8 mouse cellular contexts compared by ENCODE assay signal in the genomic region with DNA sequence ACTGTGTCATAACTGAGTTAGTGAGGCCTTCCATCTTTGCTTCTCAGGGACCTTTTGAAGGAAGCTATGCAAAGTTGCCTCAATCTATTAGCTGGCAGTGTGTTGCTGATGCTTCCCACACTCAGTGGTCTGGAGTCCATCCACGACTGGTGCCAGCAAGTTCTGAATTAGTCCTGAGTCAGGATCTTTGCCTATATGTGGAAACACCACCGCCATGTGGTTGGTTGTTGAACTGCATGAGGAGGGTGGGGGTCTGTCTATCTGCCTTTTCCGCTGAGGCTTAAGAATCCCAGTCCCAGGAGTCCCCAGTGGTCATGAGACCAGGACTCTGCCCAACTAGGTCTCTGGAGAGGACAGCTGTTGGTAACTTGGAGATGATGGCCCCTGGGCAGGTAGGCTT. TPM values are rescaled to one million over a fixed set of nuclear protein-coding genes. Genes with fewer than 3 reads are reported as not detected.
DNase-seq lines count a peak whose midpoint lies in the region; ATAC-seq and TF ChIP-seq lines count a peak whose summit lies in the region.

No protein-coding gene starts in this region.

- no peaks in the 10 kb centered on the region for H3K27me3 ChIP-seq in cerebellum, adult 2 months (ENCODE audit: control insufficient read depth, insufficient read depth, low read length)
- no peaks in the 10 kb centered on the region for H3K27me3 ChIP-seq in spleen, adult 2 months (ENCODE audit: control insufficient read depth, insufficient read depth, low read length)

- no peak for TF ChIP-seq POLR2A in cerebellum, adult 2 months (IDR thresholded peaks at IDR 0.05; ENCODE audit: borderline replicate concordance, insufficient read depth, low read length)
- TF ChIP-seq POLR2A in spleen, adult 2 months (IDR thresholded peaks at IDR 0.05; ENCODE audit: low read depth, low read length) = no peak

- ATAC-seq in erythroblast, adult 5-6 weeks (replicated peaks; ENCODE audit: low FRiP score, poor library complexity, severe bottlenecking) = peak; percentile 46; the same call in 1 of the 2 replicates

- 21% methylated on average over 3 of the region's 3 CpGs for WGBS in cerebellum, adult 2 months
- WGBS in spleen, adult 2 months = 33% methylated on average over 3 of the region's 3 CpGs

- H3K27ac ChIP-seq in cerebellum, adult 2 months (ENCODE audit: insufficient read depth, low read length) = no peak overlapping the region
- H3K27ac ChIP-seq in spleen, adult 2 months (ENCODE audit: insufficient read depth, low read length) = no peak overlapping the region

- peaks cover 6% of the 10 kb centered on the region for H3K4me1 ChIP-seq in cerebellum, adult 2 months (ENCODE audit: control insufficient read depth, insufficient read depth, low read length)
- no peaks in the 10 kb centered on the region for H3K4me1 ChIP-seq in spleen, adult 2 months (ENCODE audit: control insufficient read depth, insufficient read depth, insufficient read length)

- H3K4me3 ChIP-seq in cerebellum, adult 2 months (replicated peaks; ENCODE audit: insufficient read depth, low read depth, low read length) = no peak overlapping the region
- H3K4me3 ChIP-seq in spleen, adult 2 months (ENCODE audit: extremely low read depth, insufficient read depth, insufficient read length) = no peak overlapping the region

- peak; percentile 50; the same call in 1 of the 2 replicates for TF ChIP-seq CTCF in cerebellum, adult 2 months (IDR thresholded peaks at IDR 0.05; ENCODE audit: borderline replicate concordance, insufficient read depth, low read depth, low read length)
- TF ChIP-seq CTCF in spleen, adult 2 months (IDR thresholded peaks at IDR 0.05; ENCODE audit: extremely low read depth, insufficient read depth, insufficient read length, insufficient replicate concordance) = peak; percentile 42; the same call in 1 of the 2 replicates

- no peaks in the 10 kb centered on the region for H3K36me3 ChIP-seq in spleen, adult 2 months (ENCODE audit: control insufficient read depth, insufficient read depth, low read length)

- DNase-seq in cerebellum, adult 2 months = no peak
- DNase-seq in cerebellum, adult 9-11 months = no peak
- peak in 1 of 2 experiments; percentile 31 for DNase-seq in spleen, adult 2 months (ENCODE audit: low read depth in 1 of 2, low spot score in 2 of 2)
- DNase-seq in spleen, postnatal 36 days (ENCODE audit: low spot score in 2 of 2) = no peak
- peak; percentile 82 for DNase-seq in kidney, postnatal 10 days
- DNase-seq in lung, postnatal 14 days = peak; percentile 79
- peak; percentile 75 for DNase-seq in thymus, postnatal 14 days

RNA-seq across cellular contexts. Expression of a gene that starts 9.8 kb away (rescaled TPM):
- polyA plus RNA-seq in cerebellum, adult 2 months (2012; rRNA removed) = 87.1 and 93.0 TPM in 2 replicates
- 167 and 196 TPM in 2 replicates for polyA plus RNA-seq in spleen, adult 2 months (2012; rRNA removed)
- 7.5 TPM in 1 of 2 replicates, not detected in the other for total RNA-seq in erythroblast, adult 5-6 weeks (2015; ENCODE audit: low replicate concordance)
- 4.9 and 8.2 TPM in 2 replicates for total RNA-seq in erythroblast, adult 5-6 weeks (2017; ENCODE audit: low replicate concordance)

RNA-seq across cellular contexts. Expression of a gene that starts 16.4 kb away (rescaled TPM):
- polyA plus RNA-seq in cerebellum, adult 2 months (2012; rRNA removed) = not detected in 2 replicates
- not detected in 2 replicates for polyA plus RNA-seq in spleen, adult 2 months (2012; rRNA removed)
- not detected in 2 replicates for total RNA-seq in erythroblast, adult 5-6 weeks (2015; ENCODE audit: low replicate concordance)
- not detected in 2 replicates for total RNA-seq in erythroblast, adult 5-6 weeks (2017; ENCODE audit: low replicate concordance)

RNA-seq across cellular contexts. Expression of a gene that starts 34.2 kb away (rescaled TPM):
- polyA plus RNA-seq in cerebellum, adult 2 months (2012; rRNA removed) = 2.1 and 2.6 TPM in 2 replicates
- polyA plus RNA-seq in spleen, adult 2 months (2012; rRNA removed) = 22.7 and 27.7 TPM in 2 replicates
- total RNA-seq in erythroblast, adult 5-6 weeks (2015; ENCODE audit: low replicate concordance) = 17.1 and 32.7 TPM in 2 replicates
- 23.0 and 24.4 TPM in 2 replicates for total RNA-seq in erythroblast, adult 5-6 weeks (2017; ENCODE audit: low replicate concordance)

RNA-seq across cellular contexts. Expression of a gene that starts 53.6 kb away (rescaled TPM):
- polyA plus RNA-seq in cerebellum, adult 2 months (2012; rRNA removed) = 10.5 and 11.6 TPM in 2 replicates
- polyA plus RNA-seq in spleen, adult 2 months (2012; rRNA removed) = 34.6 and 39.6 TPM in 2 replicates
- total RNA-seq in erythroblast, adult 5-6 weeks (2015; ENCODE audit: low replicate concordance) = 7.3 and 10.0 TPM in 2 replicates
- total RNA-seq in erythroblast, adult 5-6 weeks (2017; ENCODE audit: low replicate concordance) = 3.3 and 4.6 TPM in 2 replicates

RNA-seq across cellular contexts. Expression of a gene that starts 58.2 kb away (rescaled TPM):
- 147 and 155 TPM in 2 replicates for polyA plus RNA-seq in cerebellum, adult 2 months (2012; rRNA removed)
- 3.0 and 3.6 TPM in 2 replicates for polyA plus RNA-seq in spleen, adult 2 months (2012; rRNA removed)
- not detected in 2 replicates for total RNA-seq in erythroblast, adult 5-6 weeks (2015; ENCODE audit: low replicate concordance)
- total RNA-seq in erythroblast, adult 5-6 weeks (2017; ENCODE audit: low replicate concordance) = 0.34 TPM in 1 of 2 replicates, not detected in the other

Comparison
In these comparisons a context has a peak if more than half of its experiments do, and no peak if none do; other contexts are left out.
1. DNase-seq: peak in kidney, postnatal 10 days (single experiment), lung, postnatal 14 days (single experiment) and thymus, postnatal 14 days (single experiment); none in cerebellum, adult 2 months (0 of 2), cerebellum, adult 9-11 months (single experiment) and spleen, postnatal 36 days (0 of 2).